Mouse (Mus musculus) liver, embryonic 14.5 days (tissue): Measurements from ENCODE around the gene Mybpc2. TPM values are rescaled to one million over a fixed set of nuclear protein-coding genes. Genes with fewer than 3 reads are reported as not detected.

ENCODE experiments used
- ATAC-seq: fragments of 200-750 bp; cut with Nextera tagmentation; 2 replicates; pipeline ENCODE4 v1.8.0; 2017; ENCODE audit warnings: moderate number of reproducible peaks, mild to moderate bottlenecking, moderate library complexity; ENCODE audit not compliant: insufficient read depth
- DNase-seq, 3 experiments: peaks; one replicate each; pipeline ENCODE4 v3.0.0-alpha.2; 2012 to 2013; ENCODE audit warnings: low read depth in 3 of 3, low spot score in 3 of 3
- H3K27ac ChIP-seq: fragments of 300-500 bp; sonication (generic); 2 replicates; pipeline ENCODE4 v1.5.1; 2014; ENCODE audit warnings: moderate library complexity, mild to moderate bottlenecking, control low read depth, inconsistent platforms
- H3K27me3 ChIP-seq: fragments of 300-500 bp; sonication (generic); 2 replicates; pipeline ENCODE4 v1.6.1; 2014; ENCODE audit warnings: mild to moderate bottlenecking, low read length, moderate library complexity; ENCODE audit not compliant: control insufficient read depth, insufficient read depth
- H3K36me3 ChIP-seq: fragments of 300-500 bp; sonication (generic); replicated peaks from 2 replicates; pipeline ENCODE4 v1.6.1; 2014; ENCODE audit warnings: low read depth; ENCODE audit not compliant: control insufficient read depth, insufficient read depth
- H3K4me1 ChIP-seq, 2 experiments: fragments of 200-500 bp in 1 of 2; fragments of 300-500 bp in 1 of 2; sonication (generic) in 1 of 2; replicated peaks; 2 replicates each; pipeline ENCODE4 v1.6.1; 2012 to 2014; ENCODE audit warnings: antibody characterized with exemption in 1 of 2, inconsistent platforms in 1 of 2, low read length in 1 of 2; ENCODE audit not compliant: control insufficient read depth in 2 of 2, insufficient read depth in 2 of 2
- H3K4me2 ChIP-seq: fragments of 300-500 bp; sonication (generic); 2 replicates; pipeline ENCODE4 v1.6.1; 2014; ENCODE audit warnings: low read depth, mild to moderate bottlenecking, control low read depth, moderate library complexity
- H3K4me3 ChIP-seq, 2 experiments: fragments of 200-500 bp in 1 of 2; fragments of 300-500 bp in 1 of 2; sonication (generic) in 1 of 2; 2 replicates each; pipeline ENCODE4 v1.5.1; 2012 to 2014; ENCODE audit warnings: low read depth in 2 of 2, low read length in 2 of 2, mild to moderate bottlenecking in 2 of 2, control low read depth in 1 of 2, inconsistent platforms in 1 of 2, moderate library complexity in 1 of 2; ENCODE audit not compliant: insufficient read depth in 1 of 2
- H3K9ac ChIP-seq: fragments of 300-500 bp; sonication (generic); replicated peaks from 2 replicates; pipeline ENCODE4 v1.6.1; 2014; ENCODE audit warnings: mild to moderate bottlenecking, control low read depth, moderate library complexity
- H3K9me3 ChIP-seq: fragments of 300-500 bp; sonication (generic); 2 replicates; pipeline ENCODE4 v1.6.1; 2016; ENCODE audit warnings: low read length, mixed read lengths; ENCODE audit not compliant: control insufficient read depth
- CTCF ChIP-seq: IDR thresholded peaks from 2 replicates; pipeline ENCODE4 v1.5.1; 2016; ENCODE audit warnings: antibody characterized with exemption, low read depth, control low read depth
- EP300 ChIP-seq: IDR thresholded peaks from 2 replicates; pipeline ENCODE4 v1.6.1; 2016; ENCODE audit warnings: antibody characterized with exemption, low read depth
- WGBS: fragments of 180-500 bp; shearing (Covaris S2); extraction: QIAGEN DNeasy Blood & Tissue Kit; methylation state at CpG from one replicate; pipeline ENCODE4 v1.1.7; 2014; ENCODE audit not compliant: insufficient replicate concordance; 5-methylcytosine and 5-hydroxymethylcytosine counted together
- polyA plus RNA-seq, 2 experiments: library from polyadenylated mRNA; depleted of rRNA in 1 of 2; stranded (reverse) in 1 of 2; unstranded in 1 of 2; fragments of >200 nt; fragmentation: Nextera tagmentation in 1 of 2; extraction: Ambion mirVana in 1 of 2; gene quantifications; 2 replicates each; pipeline versions ENCODE4 v1.2.1 to v1.2.3; 2012 to 2014

Mybpc2 gene
- polyA plus RNA-seq, 2 experiments = not detected

- no peaks in the 10 kb centered on the region for H3K9me3 ChIP-seq
- H3K36me3 ChIP-seq = no peaks in the 10 kb centered on the region
- no peaks in the 10 kb centered on the region for H3K4me1 ChIP-seq
- H3K9ac ChIP-seq = no peak overlapping the region
- ATAC-seq (no peak), DNase-seq (no peak)
- H3K4me3 ChIP-seq = no peak overlapping the region
- TF ChIP-seq EP300 (no peak), CTCF (no peak)
- no peak overlapping the region for H3K4me2 ChIP-seq
- no peaks in the 10 kb centered on the region for H3K27me3 ChIP-seq
- no peak overlapping the region for H3K27ac ChIP-seq
These were observed 17.0 kb downstream of the Mybpc2 start for GRCm38 (mm10) chr7:44507491-44507890.

- 26% methylated on average over 5 of the region's 5 CpGs for WGBS
- no peaks in the 10 kb centered on the region for H3K27me3 ChIP-seq
These were observed 22.8 kb downstream of the Mybpc2 start for GRCm38 (mm10) chr7:44501563-44502115.

DNA sequence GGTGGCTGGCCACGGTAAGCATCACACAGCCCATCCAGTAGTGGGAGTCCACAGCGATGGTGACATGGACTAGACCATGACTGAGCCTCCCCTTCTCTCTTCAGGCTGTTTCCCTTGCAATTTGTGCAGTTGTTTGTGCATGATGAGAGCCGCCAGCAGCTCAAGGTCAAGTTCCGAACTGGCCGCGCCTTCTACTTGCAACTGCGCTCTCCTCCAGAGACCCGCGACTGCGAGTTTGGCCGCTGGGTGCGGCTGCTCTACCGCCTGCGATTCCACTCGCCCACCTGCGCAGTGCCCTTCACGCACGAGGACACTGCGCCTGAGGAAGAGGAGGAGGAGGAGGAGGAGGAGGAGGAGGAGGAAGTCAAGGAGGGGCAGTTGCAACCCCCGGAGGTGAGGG is 24.4 kb downstream of the Mybpc2 start:
- no peak for TF ChIP-seq EP300
- no peak for TF ChIP-seq CTCF
- Histone ChIP-seq H3K4me2 (no peak overlapping the region), H3K4me3 (no peak overlapping the region), H3K9me3 (no peaks in the 10 kb centered on the region), H3K4me1 (peaks cover 16 to 27% of the 10 kb centered on the region in 2 experiments), H3K9ac (no peak overlapping the region), H3K36me3 (no peaks in the 10 kb centered on the region), H3K27me3 (no peaks in the 10 kb centered on the region), H3K27ac (no peak overlapping the region)
- no peak for DNase-seq
- 55% methylated on average over 20 of the region's 20 CpGs for WGBS
- no peak for ATAC-seq

More at GRCm38 (mm10) chr7:44501563-44502115, 22.8 kb downstream of the Mybpc2 start:
- ATAC-seq (no peak), DNase-seq (peak; percentile 43 to 54 (median 46))
- Histone ChIP-seq H3K4me3 (no peak overlapping the region), H3K4me1 (peaks cover 9 to 19% of the 10 kb centered on the region in 2 experiments), H3K27ac (no peak overlapping the region), H3K9ac (no peak overlapping the region), H3K4me2 (no peak overlapping the region), H3K36me3 (no peaks in the 10 kb centered on the region), H3K9me3 (no peaks in the 10 kb centered on the region)
- TF ChIP-seq EP300 (no peak), CTCF (peak; percentile 89)

- Histone ChIP-seq H3K9ac (no peak overlapping the region), H3K27me3 (no peaks in the 10 kb centered on the region), H3K4me3 (no peak overlapping the region), H3K27ac (no peak overlapping the region), H3K4me2 (no peak overlapping the region), H3K4me1 (peaks cover 22 to 32% of the 10 kb centered on the region in 2 experiments), H3K9me3 (no peaks in the 10 kb centered on the region), H3K36me3 (no peaks in the 10 kb centered on the region; the same call in 1 of the 2 replicates)
- no peak for ATAC-seq
- TF ChIP-seq CTCF (no peak), EP300 (no peak)
- DNase-seq = no peak
- WGBS = 48% methylated on average over 1 of the region's 1 CpGs
These were observed 25.5 kb downstream of the Mybpc2 start for GRCm38 (mm10) chr7:44498922-44499321.

- H3K4me1 ChIP-seq = peaks cover 22 to 32% of the 10 kb centered on the region in 2 experiments
- H3K9ac ChIP-seq = no peak overlapping the region; the same call in 1 of the 2 replicates
- H3K4me3 ChIP-seq = peak overlapping the region in 1 of 2 experiments; percentile 69; a peak in 2 of 4 replicates
- H3K4me2 ChIP-seq = peak overlapping the region; percentile 79
- H3K9me3 ChIP-seq = no peaks in the 10 kb centered on the region
- no peak for TF ChIP-seq EP300
- TF ChIP-seq CTCF = no peak
- H3K27me3 ChIP-seq = no peaks in the 10 kb centered on the region
- WGBS = 78% methylated on average over 10 of the region's 10 CpGs
- H3K27ac ChIP-seq = peak overlapping the region; percentile 11
- no peak for DNase-seq
- H3K36me3 ChIP-seq = peaks cover 3% of the 10 kb centered on the region; the same call in 1 of the 2 replicates
- no peak for ATAC-seq
These were observed 26.9 kb downstream of the Mybpc2 start for GRCm38 (mm10) chr7:44497361-44498055.
